Mouse (Mus musculus) frontal cortex, adult (tissue): ENCODE results near the gene Chm.
"Not testable (repeated sequence)": the region's sequence is repeated elsewhere in the genome, so short reads cannot be mapped to it uniquely, and the experiment has no call there.

Source experiments
- ATAC-seq: cut with Nextera tagmentation; 2 replicates; pipeline ENCODE4 v1.9.2; 2017; ENCODE audit warnings: mild to moderate bottlenecking, moderate library complexity, mixed read lengths; ENCODE audit not compliant: low TSS enrichment

Gene Chm

GRCm38 (mm10) chrX:113185230-113185985, at the start of gene Chm:
TSS of gene Chm (minus strand) at chrX:113185517.
- peak; percentile 100 for ATAC-seq

DNA sequence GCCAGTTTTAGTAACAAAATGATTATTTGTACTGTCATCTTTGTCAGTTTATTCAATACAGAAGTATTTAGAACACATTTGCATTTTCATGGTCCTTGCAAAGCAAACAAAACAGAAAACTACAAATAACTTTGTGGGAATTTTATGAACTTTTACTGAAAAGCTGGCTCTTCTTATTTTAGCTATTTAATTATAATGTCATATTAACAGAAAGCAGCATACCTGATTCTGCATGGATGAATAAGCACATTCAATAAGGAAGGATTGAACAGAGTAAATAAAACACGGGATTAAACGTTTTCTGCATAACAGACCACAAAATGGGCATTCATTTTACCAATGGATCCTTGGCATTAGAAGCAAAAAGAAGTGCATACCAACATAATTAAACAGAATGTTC, 8.6 kb upstream of the Chm start:
- no peak for ATAC-seq

DNA sequence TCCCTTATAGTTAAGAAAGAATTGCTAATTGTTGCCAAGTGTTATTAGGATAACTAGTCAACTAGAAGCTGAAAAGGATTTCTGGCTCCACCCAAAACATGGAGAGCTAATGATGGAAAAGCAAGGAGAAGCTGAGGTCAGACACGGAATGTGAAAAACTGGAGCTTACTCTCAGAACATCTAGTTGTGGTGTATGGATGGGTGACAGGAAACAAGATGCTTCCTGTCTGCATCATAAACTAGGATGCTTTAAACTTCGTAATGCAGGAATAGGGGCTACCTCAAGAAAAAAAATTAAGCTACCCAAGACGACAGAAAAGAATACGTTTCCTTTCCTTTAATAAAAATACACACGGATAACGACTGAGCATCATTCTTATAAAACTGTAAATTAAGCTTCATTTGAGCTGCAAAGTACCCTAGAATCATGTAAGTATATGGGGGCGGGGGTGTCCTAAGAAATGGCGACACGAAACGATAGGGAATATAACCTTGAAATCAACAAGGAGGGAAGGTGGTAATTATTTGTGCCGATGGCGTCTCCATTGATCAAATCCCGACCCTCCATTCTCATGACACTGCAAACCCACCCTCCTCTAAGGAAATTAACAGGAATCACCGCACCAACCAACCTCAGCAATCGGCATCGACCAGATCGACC, 618 bp downstream of the Chm start:
- peak; percentile 56 for ATAC-seq

DNA sequence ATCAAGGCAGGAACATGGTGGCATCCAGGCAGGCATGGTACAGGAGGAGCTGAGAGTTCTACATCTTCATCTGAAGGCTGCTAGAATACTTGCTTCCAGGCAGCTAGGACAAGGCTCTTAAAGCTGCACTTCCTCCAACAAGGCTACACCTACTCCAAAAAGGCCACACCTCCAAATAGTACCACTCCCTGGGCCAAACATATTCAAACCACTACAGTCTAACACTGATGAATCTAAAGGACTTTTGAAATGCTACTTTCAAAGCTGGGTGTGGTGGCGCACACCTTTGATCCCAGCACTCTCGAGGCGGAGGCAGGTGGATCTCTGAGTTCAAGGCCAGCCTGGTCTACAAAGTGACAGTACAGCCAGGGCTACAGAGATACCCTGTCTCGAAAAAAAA, 4.5 kb downstream of the Chm start:
- not testable (repeated sequence) for ATAC-seq

GRCm38 (mm10) chrX:113172766-113173165, 12.6 kb downstream of the Chm start:
- no peak for ATAC-seq

GRCm38 (mm10) chrX:113172271-113172670, 13.0 kb downstream of the Chm start:
- ATAC-seq: no peak

DNA sequence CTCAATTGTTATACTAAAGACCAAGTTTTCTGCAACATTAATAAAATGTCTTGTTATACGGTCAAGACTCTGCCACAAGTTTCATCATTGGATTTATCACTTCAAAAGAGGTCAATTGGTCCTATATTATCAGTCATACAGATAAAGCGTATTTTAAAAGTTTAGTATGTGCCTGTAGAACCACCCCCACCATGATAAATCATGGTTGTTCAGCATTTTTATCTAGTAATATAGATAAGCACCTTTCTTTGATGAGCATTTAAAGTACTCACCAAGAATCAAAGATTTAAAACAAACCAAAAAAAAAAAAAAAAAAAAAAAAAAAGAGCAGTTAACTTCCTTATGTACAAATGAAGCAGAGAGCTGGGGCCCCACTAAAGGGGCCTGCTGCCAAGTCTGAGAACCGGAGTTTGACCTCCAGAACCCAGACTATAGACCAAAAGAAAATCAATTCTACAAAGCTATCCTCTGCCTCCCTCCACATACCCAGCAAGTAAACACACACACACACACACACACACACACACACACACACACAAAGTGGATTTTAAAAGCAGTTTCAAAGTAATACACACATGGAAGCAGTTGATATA, 25.0 kb downstream of the Chm start:
- ATAC-seq: no peak

DNA sequence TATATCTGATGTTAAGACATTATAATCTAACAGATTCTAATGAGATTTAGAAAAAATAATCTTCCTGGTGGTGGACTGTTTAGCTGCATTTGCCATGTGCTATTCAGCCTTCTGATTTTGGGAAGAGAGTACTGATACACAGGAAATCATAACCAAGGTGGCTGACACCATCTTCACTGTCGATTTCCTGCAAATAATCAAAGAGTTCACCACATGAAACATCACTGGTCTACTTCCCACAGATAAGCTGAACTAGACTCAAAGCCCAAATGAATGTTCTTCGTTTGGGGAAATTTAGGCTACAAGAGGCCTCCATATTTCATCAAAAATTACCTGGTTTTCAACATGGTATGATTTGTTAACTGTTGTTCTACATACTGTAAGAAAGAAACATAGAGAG, 101.1 kb downstream of the Chm start:
- no peak for ATAC-seq

GRCm38 (mm10) chrX:113076053-113076452, 109.3 kb downstream of the Chm start:
- no peak for ATAC-seq

- no peak for ATAC-seq
These were observed 110.5 kb downstream of the Chm start for GRCm38 (mm10) chrX:113074823-113075222.

DNA sequence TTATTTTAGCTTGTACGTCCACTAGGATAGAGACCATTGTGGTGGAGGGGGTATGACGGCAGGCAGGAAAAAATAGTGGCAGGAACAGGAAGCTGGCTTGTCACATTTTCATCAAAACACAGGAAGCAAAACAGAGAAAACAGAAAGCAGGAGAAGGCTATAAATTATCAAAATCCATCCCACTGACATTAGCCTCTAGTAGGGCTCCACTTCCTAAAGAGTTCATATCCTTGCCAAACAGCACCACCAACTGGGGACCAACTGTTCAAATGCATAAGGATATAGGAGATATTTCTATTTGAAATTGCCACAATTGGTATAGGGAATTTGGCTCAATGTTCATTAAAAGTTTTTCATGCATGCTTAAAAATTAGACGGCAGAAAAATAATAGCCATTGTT, 181.7 kb downstream of the Chm start:
- no peak for ATAC-seq

GRCm38 (mm10) chrX:113002192-113002591, 183.1 kb downstream of the Chm start:
- ATAC-seq: no peak
